Mouse (Mus musculus) midbrain, postnatal 0 days (tissue): ENCODE results near the gene Tcl1. TPM values are rescaled to one million over a fixed set of nuclear protein-coding genes. Genes with fewer than 3 reads are reported as not detected.
"Not testable (repeated sequence)": the region's sequence is repeated elsewhere in the genome, so short reads cannot be mapped to it uniquely, and the experiment has no call there.

Source experiments
- ATAC-seq: fragments of 200-750 bp; cut with Nextera tagmentation; 2 replicates; pipeline ENCODE4 v1.8.0; 2017; ENCODE audit warnings: moderate number of reproducible peaks, mild to moderate bottlenecking, moderate TSS enrichment, moderate library complexity; ENCODE audit not compliant: low FRiP score
- DNase-seq: peaks from one replicate; pipeline ENCODE4 v3.0.0-alpha.2; 2015; ENCODE audit warnings: low spot score
- H3K27ac ChIP-seq: fragments of 300-500 bp; sonication (generic); 2 replicates; pipeline ENCODE4 v1.5.1; 2014; ENCODE audit warnings: low read depth, mild to moderate bottlenecking, low read length, mixed read lengths
- H3K27me3 ChIP-seq: fragments of 300-500 bp; sonication (generic); 2 replicates; pipeline ENCODE4 v1.6.1; 2014; ENCODE audit warnings: low read length, control low read depth, mixed read lengths; ENCODE audit not compliant: insufficient read depth
- H3K36me3 ChIP-seq: fragments of 300-500 bp; sonication (generic); 2 replicates; pipeline ENCODE4 v1.6.1; 2014; ENCODE audit warnings: low read length, control low read depth, mixed read lengths; ENCODE audit not compliant: insufficient read depth
- H3K4me1 ChIP-seq: fragments of 300-500 bp; sonication (generic); 2 replicates; pipeline ENCODE4 v1.6.1; 2014; ENCODE audit warnings: mild to moderate bottlenecking, control low read depth, antibody characterized with exemption, low read length, mixed read lengths; ENCODE audit not compliant: insufficient read depth
- H3K4me2 ChIP-seq: fragments of 300-500 bp; sonication (generic); 2 replicates; pipeline ENCODE4 v1.6.1; 2014; ENCODE audit warnings: low read depth, mild to moderate bottlenecking, low read length, mixed read lengths; ENCODE audit not compliant: poor library complexity, severe bottlenecking
- H3K4me3 ChIP-seq: fragments of 300-500 bp; sonication (generic); 2 replicates; pipeline ENCODE4 v1.5.1; 2014; ENCODE audit warnings: low read depth, mild to moderate bottlenecking, low read length, moderate library complexity
- H3K9ac ChIP-seq: fragments of 300-500 bp; sonication (generic); replicated peaks from 2 replicates; pipeline ENCODE4 v1.6.1; 2014; ENCODE audit warnings: mild to moderate bottlenecking, low read length, moderate library complexity, mixed read lengths; ENCODE audit not compliant: poor library complexity, severe bottlenecking
- H3K9me3 ChIP-seq: fragments of 300-500 bp; sonication (generic); 2 replicates; pipeline ENCODE4 v1.6.1; 2016; ENCODE audit warnings: low read length, control low read depth
- CTCF ChIP-seq: IDR thresholded peaks from 2 replicates; pipeline ENCODE4 v1.5.1; 2016; ENCODE audit warnings: antibody characterized with exemption, mild to moderate bottlenecking
- WGBS: fragments of 180-500 bp; shearing (Covaris S2); extraction: QIAGEN DNeasy Blood & Tissue Kit; methylation state at CpG from one replicate; pipeline ENCODE4 v1.1.7; 2014; 5-methylcytosine and 5-hydroxymethylcytosine counted together
- polyA plus RNA-seq: library from polyadenylated mRNA; unstranded; fragments of >200 nt; fragmentation: Nextera tagmentation; extraction: Ambion mirVana; gene quantifications from 2 replicates; pipeline ENCODE4 v1.2.1, GENCODE M21; 2015
- total RNA-seq: library from RNA; depleted of rRNA; stranded (reverse); fragments of >200 nt; gene quantifications from 2 replicates; pipeline ENCODE4 v1.2.3, GENCODE M21; 2014; rRNA removed

Tcl1 gene
- total and polyA plus RNA-seq, 2 experiments from 2014 or later, result not detected

- H3K4me2 ChIP-seq, H3K4me3 ChIP-seq, H3K9me3 ChIP-seq, H3K9ac ChIP-seq, DNase-seq, H3K36me3 ChIP-seq, ATAC-seq, H3K27ac ChIP-seq, H3K4me1 ChIP-seq, H3K27me3 ChIP-seq: not testable (repeated sequence)
- peak; percentile 35 for TF ChIP-seq CTCF
- 61% methylated on average over 2 of the region's 2 CpGs for WGBS
Measured at GRCm38 (mm10) chr12:105188980-105189379, 33.6 kb downstream of the Tcl1 start.

GRCm38 (mm10) chr12:105181040-105181644 lies 41.5 kb downstream of the Tcl1 start:
- not testable (repeated sequence) for H3K9ac ChIP-seq, DNase-seq, H3K9me3 ChIP-seq, H3K27ac ChIP-seq, H3K27me3 ChIP-seq, H3K4me1 ChIP-seq, H3K4me3 ChIP-seq, ATAC-seq, H3K36me3 ChIP-seq, H3K4me2 ChIP-seq
- 79% methylated on average over 4 of the region's 4 CpGs for WGBS

GRCm38 (mm10) chr12:105176044-105176443 lies 46.5 kb downstream of the Tcl1 start, which contains the start of gene Tcl1b5:
Gene Tcl1b5, plus strand, starts transcription at chr12:105176344.
- not testable (repeated sequence) for ATAC-seq, H3K4me1 ChIP-seq, H3K27me3 ChIP-seq, DNase-seq, H3K4me2 ChIP-seq, H3K9me3 ChIP-seq, H3K27ac ChIP-seq, H3K4me3 ChIP-seq, H3K9ac ChIP-seq, H3K36me3 ChIP-seq
- 67% methylated on average over 3 of the region's 3 CpGs for WGBS

- TF ChIP-seq CTCF, result peak; percentile 29; the same call in 1 of the 2 replicates
- not testable (repeated sequence) for DNase-seq
- 33% methylated on average over 2 of the region's 2 CpGs for WGBS
Measured at GRCm38 (mm10) chr12:105174318-105174717, 48.3 kb downstream of the Tcl1 start.

GRCm38 (mm10) chr12:105173366-105173765 lies 49.2 kb downstream of the Tcl1 start:
- H3K9me3 ChIP-seq, result no peaks in the 10 kb centered on the region
- DNase-seq (no peak), ATAC-seq (no peak)
- H3K4me2 ChIP-seq, result no peak overlapping the region
- no peak overlapping the region for H3K9ac ChIP-seq
- no peak overlapping the region for H3K27ac ChIP-seq
- H3K36me3 ChIP-seq, result no peaks in the 10 kb centered on the region
- no peaks in the 10 kb centered on the region for H3K4me1 ChIP-seq
- TF ChIP-seq CTCF, result no peak
- WGBS, result 88% methylated on average over 2 of the region's 2 CpGs
- no peaks in the 10 kb centered on the region for H3K27me3 ChIP-seq
- no peak overlapping the region for H3K4me3 ChIP-seq

More at GRCm38 (mm10) chr12:105174318-105174717, 48.3 kb downstream of the Tcl1 start:
- not testable (repeated sequence) for H3K27me3 ChIP-seq, H3K36me3 ChIP-seq, ATAC-seq, H3K9me3 ChIP-seq, H3K4me2 ChIP-seq, H3K4me3 ChIP-seq, H3K4me1 ChIP-seq, H3K27ac ChIP-seq, H3K9ac ChIP-seq

Other genes starting within 250 kb of the Tcl1 start
- gene Syne3, start 213.0 kb downstream of the Tcl1 start, total RNA-seq, result 0.93 and 1.4 TPM in 2 replicates
- gene Syne3, start 213.0 kb downstream of the Tcl1 start, polyA plus RNA-seq, result 0.44 and 0.85 TPM in 2 replicates
- 35.8 and 50.9 TPM in 2 replicates for gene Glrx5, start 190.1 kb downstream of the Tcl1 start, total RNA-seq
- gene Glrx5, start 190.1 kb downstream of the Tcl1 start, polyA plus RNA-seq, result 175 and 185 TPM in 2 replicates
- not detected in 2 replicates for gene Tcl1b2, start 76.8 kb downstream of the Tcl1 start, total RNA-seq
- not detected in 2 replicates for gene Tcl1b2, start 76.8 kb downstream of the Tcl1 start, polyA plus RNA-seq
- gene Tcl1b1, start 63.1 kb downstream of the Tcl1 start, total RNA-seq, result not detected in 2 replicates
- gene Tcl1b1, start 63.1 kb downstream of the Tcl1 start, polyA plus RNA-seq, result not detected in 2 replicates
- not detected in 2 replicates for gene Tcl1b5, start 46.4 kb downstream of the Tcl1 start, total RNA-seq
- gene Tcl1b5, start 46.4 kb downstream of the Tcl1 start, polyA plus RNA-seq, result not detected in 2 replicates
- gene Tcl1b3, start 31.8 kb downstream of the Tcl1 start, total RNA-seq, result not detected in 2 replicates
- gene Tcl1b3, start 31.8 kb downstream of the Tcl1 start, polyA plus RNA-seq, result not detected in 2 replicates
- gene Tcl1b4, start 20.8 kb downstream of the Tcl1 start, total RNA-seq, result not detected in 2 replicates
- gene Tcl1b4, start 20.8 kb downstream of the Tcl1 start, polyA plus RNA-seq, result not detected in 2 replicates
- gene Tunar, start 111.1 kb upstream of the Tcl1 start, total RNA-seq, result 29.1 and 34.7 TPM in 2 replicates
- 22.7 and 22.8 TPM in 2 replicates for gene Tunar, start 111.1 kb upstream of the Tcl1 start, polyA plus RNA-seq
- 176 and 186 TPM in 2 replicates for gene D430019H16Rik, start 231.1 kb upstream of the Tcl1 start, total RNA-seq
- gene D430019H16Rik, start 231.1 kb upstream of the Tcl1 start, polyA plus RNA-seq, result 10.9 and 13.1 TPM in 2 replicates